Mouse (Mus musculus) T-helper 1 cell (primary cell): ENCODE results near the gene Gucy2c.

ENCODE experiments used
- in situ Hi-C: fragments of 300-600 bp; cut with MboI, MseI; formaldehyde crosslinking; loops from one replicate; pipeline ENCODE4 v1.15.1; 2025; ENCODE audit warnings: high pct_unique_total_duplicates

Gene Gucy2c

GRCm38 (mm10) chr6:136742352-136743118 is 39.0 kb downstream of the Gucy2c start:
- in situ Hi-C loops: no loop called here

- in situ Hi-C loops: no loop called here
Measured at GRCm38 (mm10) chr6:136741281-136741680, 40.3 kb downstream of the Gucy2c start.

- in situ Hi-C loops: no loop called here
Measured at GRCm38 (mm10) chr6:136735766-136736165, 45.8 kb downstream of the Gucy2c start.

GRCm38 (mm10) chr6:136728144-136728543 is 53.4 kb downstream of the Gucy2c start:
- in situ Hi-C loops: loop anchor here (5.0 kb wide), 1 partner anchor 81 kb away; no protein-coding TSS in a partner anchor

GRCm38 (mm10) chr6:136723171-136723570 is 58.4 kb downstream of the Gucy2c start:
- in situ Hi-C loops: loop anchor here (5.0 kb wide), 1 partner anchor 101 kb away; no protein-coding TSS in a partner anchor

- in situ Hi-C loops: loop anchor here (5.0 kb wide), 1 partner anchor 100 kb away; no protein-coding TSS in a partner anchor
Measured at GRCm38 (mm10) chr6:136722565-136722964, 59.0 kb downstream of the Gucy2c start.

GRCm38 (mm10) chr6:136721925-136722324 is 59.6 kb downstream of the Gucy2c start:
- in situ Hi-C loops: loop anchor here (5.0 kb wide), 1 partner anchor 100 kb away; no protein-coding TSS in a partner anchor

- in situ Hi-C loops: loop anchor here (5.0 kb wide), 1 partner anchor 98 kb away; no protein-coding TSS in a partner anchor
Measured at GRCm38 (mm10) chr6:136720436-136720835, 61.1 kb downstream of the Gucy2c start.

- in situ Hi-C loops: no loop called here
Measured at GRCm38 (mm10) chr6:136715881-136716431, 65.6 kb downstream of the Gucy2c start.

- in situ Hi-C loops: no loop called here
Measured at GRCm38 (mm10) chr6:136714097-136714496, 67.5 kb downstream of the Gucy2c start.

GRCm38 (mm10) chr6:136710408-136710807 is 71.2 kb downstream of the Gucy2c start:
- in situ Hi-C loops: no loop called here

- in situ Hi-C loops: no loop called here
Measured at GRCm38 (mm10) chr6:136708597-136708996, 73.0 kb downstream of the Gucy2c start.

GRCm38 (mm10) chr6:136701878-136702277 is 79.7 kb downstream of the Gucy2c start:
- in situ Hi-C loops: no loop called here

- in situ Hi-C loops: no loop called here
Measured at GRCm38 (mm10) chr6:136701185-136701584, 80.4 kb downstream of the Gucy2c start.

GRCm38 (mm10) chr6:136691314-136691713 is 90.3 kb downstream of the Gucy2c start:
- in situ Hi-C loops: no loop called here

GRCm38 (mm10) chr6:136690527-136690926 is 91.0 kb downstream of the Gucy2c start:
- in situ Hi-C loops: no loop called here

- in situ Hi-C loops: no loop called here
Measured at GRCm38 (mm10) chr6:136689790-136690413, 91.7 kb downstream of the Gucy2c start.

GRCm38 (mm10) chr6:136685433-136685832 is 96.1 kb downstream of the Gucy2c start:
- in situ Hi-C loops: no loop called here

GRCm38 (mm10) chr6:136683410-136684334 is 97.9 kb downstream of the Gucy2c start:
- in situ Hi-C loops: no loop called here

- in situ Hi-C loops: no loop called here
Measured at GRCm38 (mm10) chr6:136679381-136679780, 102.2 kb downstream of the Gucy2c start.

GRCm38 (mm10) chr6:136674935-136675334 is 106.6 kb downstream of the Gucy2c start:
- in situ Hi-C loops: no loop called here
